Mouse (Mus musculus) forebrain, embryonic 13.5 days (tissue): ENCODE data around the gene Cpped1. TPM values are rescaled to one million over a fixed set of nuclear protein-coding genes. Genes with fewer than 3 reads are reported as not detected.

Experiments
- ATAC-seq: fragments of 200-750 bp; cut with Nextera tagmentation; 2 replicates; pipeline ENCODE4 v1.8.0; 2017
- H3K27ac ChIP-seq: fragments of 300-500 bp; sonication (generic); 2 replicates; pipeline ENCODE4 v1.5.1; 2015; ENCODE audit warnings: inconsistent platforms, mild to moderate bottlenecking, moderate library complexity
- H3K27me3 ChIP-seq: fragments of 300-500 bp; sonication (generic); 2 replicates; pipeline ENCODE4 v1.6.1; 2015; ENCODE audit warnings: mild to moderate bottlenecking, inconsistent platforms
- H3K36me3 ChIP-seq: fragments of 300-500 bp; sonication (generic); 2 replicates; pipeline ENCODE4 v1.6.1; 2015; ENCODE audit warnings: mild to moderate bottlenecking, inconsistent platforms; ENCODE audit not compliant: poor library complexity, severe bottlenecking
- H3K4me1 ChIP-seq: fragments of 300-500 bp; sonication (generic); 2 replicates; pipeline ENCODE4 v1.6.1; 2015; ENCODE audit warnings: inconsistent platforms
- H3K4me2 ChIP-seq: fragments of 300-500 bp; sonication (generic); 2 replicates; pipeline ENCODE4 v1.6.1; 2015; ENCODE audit warnings: inconsistent platforms, mild to moderate bottlenecking, moderate library complexity
- H3K4me3 ChIP-seq: fragments of 300-500 bp; sonication (generic); 2 replicates; pipeline ENCODE4 v1.5.1; 2015; ENCODE audit warnings: mild to moderate bottlenecking, inconsistent platforms
- H3K9ac ChIP-seq: fragments of 300-500 bp; sonication (generic); 2 replicates; pipeline ENCODE4 v1.6.1; 2015; ENCODE audit warnings: mild to moderate bottlenecking, inconsistent platforms
- H3K9me3 ChIP-seq: fragments of 300-500 bp; sonication (generic); replicated peaks from 2 replicates; pipeline ENCODE4 v1.6.1; 2016; ENCODE audit warnings: inconsistent platforms
- WGBS: fragments of 180-500 bp; shearing (Covaris S2); methylation state at CpG from one replicate; pipeline ENCODE4 v1.1.7; 2015; 5-methylcytosine and 5-hydroxymethylcytosine counted together
- polyA plus RNA-seq: library from polyadenylated mRNA; unstranded; fragments of >200 nt; fragmentation: Nextera tagmentation; extraction: Ambion mirVana; gene quantifications from 2 replicates; pipeline ENCODE4 v1.2.1, GENCODE M21; 2015

The Cpped1 gene
- polyA plus RNA-seq, 1 experiment from 2014 or later, result 11.9 TPM

- no peak overlapping the region for H3K27ac ChIP-seq
- ATAC-seq, result no peak
These were observed 153.8 kb downstream of the Cpped1 start for GRCm38 (mm10) chr16:11755281-11756066.

GRCm38 (mm10) chr16:11754136-11754535 lies 155.1 kb downstream of the Cpped1 start:
- no peaks in the 10 kb centered on the region for H3K27me3 ChIP-seq
- H3K9ac ChIP-seq, result no peak overlapping the region
- WGBS, result 91% methylated on average over 2 of the region's 2 CpGs
- H3K27ac ChIP-seq, result no peak overlapping the region
- H3K4me3 ChIP-seq, result no peak overlapping the region
- H3K9me3 ChIP-seq, result no peaks in the 10 kb centered on the region
- ATAC-seq, result no peak
- 0 out of 2 replicates have a peak, but pooled peaks cover 5% of the 10 kb centered on the region for H3K36me3 ChIP-seq
- no peaks in the 10 kb centered on the region for H3K4me1 ChIP-seq
- H3K4me2 ChIP-seq, result no peak overlapping the region

More at GRCm38 (mm10) chr16:11755281-11756066, 153.8 kb downstream of the Cpped1 start:
- Histone ChIP-seq H3K36me3 (0 out of 2 replicates have a peak, but pooled peaks cover 5% of the 10 kb centered on the region), H3K9ac (no peak overlapping the region), H3K4me1 (no peaks in the 10 kb centered on the region), H3K4me3 (no peak overlapping the region), H3K4me2 (no peak overlapping the region), H3K9me3 (no peaks in the 10 kb centered on the region), H3K27me3 (no peaks in the 10 kb centered on the region)
- 86% methylated on average over 9 of the region's 9 CpGs for WGBS

Other genes starting within 250 kb of the Cpped1 start
- gene Shisa9, start 74.7 kb upstream of the Cpped1 start, polyA plus RNA-seq, result 1.9 and 2.1 TPM in 2 replicates